Mouse (Mus musculus) layer of hippocampus, adult 9-10 months (tissue): ENCODE data around the gene Atg9b.

Source experiments
- DNase-seq: peaks from one replicate; pipeline ENCODE4 v3.0.0; 2022; ENCODE audit warnings: low spot score

Atg9b gene

GRCm38 (mm10) chr5:24348128-24348527 lies 43.8 kb downstream of the Atg9b start:
- DNase-seq: no peak

GRCm38 (mm10) chr5:24347186-24347875 lies 44.6 kb downstream of the Atg9b start:
- DNase-seq: no peak

GRCm38 (mm10) chr5:24346313-24346712 lies 45.6 kb downstream of the Atg9b start:
- DNase-seq: no peak

GRCm38 (mm10) chr5:24344477-24345051 lies 47.4 kb downstream of the Atg9b start:
- no peak for DNase-seq

- DNase-seq: no peak
Measured at GRCm38 (mm10) chr5:24343977-24344436, 47.9 kb downstream of the Atg9b start.

- DNase-seq: no peak
Measured at GRCm38 (mm10) chr5:24343379-24343778, 48.6 kb downstream of the Atg9b start.

GRCm38 (mm10) chr5:24342966-24343365 lies 49.0 kb downstream of the Atg9b start:
- no peak for DNase-seq

GRCm38 (mm10) chr5:24342205-24342963 lies 49.6 kb downstream of the Atg9b start:
- no peak for DNase-seq

GRCm38 (mm10) chr5:24337821-24338220 lies 54.1 kb downstream of the Atg9b start:
- no peak for DNase-seq

- DNase-seq: no peak
Measured at GRCm38 (mm10) chr5:24337366-24337765, 54.6 kb downstream of the Atg9b start.

- no peak for DNase-seq
Measured at GRCm38 (mm10) chr5:24335888-24336511, 55.9 kb downstream of the Atg9b start.

GRCm38 (mm10) chr5:24334749-24335148 lies 57.2 kb downstream of the Atg9b start:
- no peak for DNase-seq
